Mouse (Mus musculus): ENCODE data around the gene Ankib1. TPM values are rescaled to one million over a fixed set of nuclear protein-coding genes. Genes with fewer than 3 reads are reported as not detected.

Ankib1 gene
- total RNA-seq, 2 experiments from 2014 or later = 22.6 to 27.3 TPM

- DNase-seq = peak; percentile 63 to 73
Measured at GRCm38 (mm10) chr5:3646991-3647707, 155.6 kb downstream of the Ankib1 start.

GRCm38 (mm10) chr5:3646539-3646938 is 156.2 kb downstream of the Ankib1 start:
- DNase-seq = no peak

- DNase-seq = no peak
Measured at GRCm38 (mm10) chr5:3645326-3645725, 157.4 kb downstream of the Ankib1 start.

- no peak for DNase-seq
Measured at GRCm38 (mm10) chr5:3644621-3645020, 158.1 kb downstream of the Ankib1 start.

Small RNA genes within 50 kb of the gene (microRNA-seq; reads per million reads assigned to microRNA genes)
- gene Gm22926 (0 reads per million in 2 experiments), gene Gm26238 (0 reads per million in 2 experiments)

Other genes starting within 250 kb of the Ankib1 start
- 1 to 10 TPM in 1 of 2 experiments, under 1 TPM in 1; 0.74 to 2.2 TPM for gene 1700109H08Rik, start 231.4 kb downstream of the Ankib1 start, total RNA-seq (2021)
- 10 to 100 TPM in 1 of 2 experiments, 1 to 10 TPM in 1; 6.2 to 10.9 TPM for gene Pex1, start 206.9 kb downstream of the Ankib1 start, total RNA-seq (2021)
- gene Rbm48, start 206.3 kb downstream of the Ankib1 start, total RNA-seq (2021) = 1 to 10 TPM; 3.8 to 4.1 TPM
- not detected for gene Tmbim7, start 151.7 kb downstream of the Ankib1 start, total RNA-seq (2021)
- gene Gatad1, start 145.7 kb downstream of the Ankib1 start, total RNA-seq (2021) = 10 to 100 TPM; 90.0 to 90.6 TPM
- 10 to 100 TPM; 25.0 to 31.7 TPM for gene Krit1, start 259 bp upstream of the Ankib1 start, total RNA-seq (2021)
- not detected for gene Lrrd1, start 42.2 kb upstream of the Ankib1 start, total RNA-seq (2021)
- 1 to 10 TPM; 3.1 to 4.7 TPM for gene Mterf1a, start 91.0 kb upstream of the Ankib1 start, total RNA-seq (2021)
- gene Akap9, start 125.1 kb upstream of the Ankib1 start, total RNA-seq (2021) = 10 to 100 TPM; 43.3 to 47.3 TPM

Measured in heart, adult 18-20 months (tissue).